Mouse (Mus musculus): ENCODE data around the gene Mob3b.

DNA sequence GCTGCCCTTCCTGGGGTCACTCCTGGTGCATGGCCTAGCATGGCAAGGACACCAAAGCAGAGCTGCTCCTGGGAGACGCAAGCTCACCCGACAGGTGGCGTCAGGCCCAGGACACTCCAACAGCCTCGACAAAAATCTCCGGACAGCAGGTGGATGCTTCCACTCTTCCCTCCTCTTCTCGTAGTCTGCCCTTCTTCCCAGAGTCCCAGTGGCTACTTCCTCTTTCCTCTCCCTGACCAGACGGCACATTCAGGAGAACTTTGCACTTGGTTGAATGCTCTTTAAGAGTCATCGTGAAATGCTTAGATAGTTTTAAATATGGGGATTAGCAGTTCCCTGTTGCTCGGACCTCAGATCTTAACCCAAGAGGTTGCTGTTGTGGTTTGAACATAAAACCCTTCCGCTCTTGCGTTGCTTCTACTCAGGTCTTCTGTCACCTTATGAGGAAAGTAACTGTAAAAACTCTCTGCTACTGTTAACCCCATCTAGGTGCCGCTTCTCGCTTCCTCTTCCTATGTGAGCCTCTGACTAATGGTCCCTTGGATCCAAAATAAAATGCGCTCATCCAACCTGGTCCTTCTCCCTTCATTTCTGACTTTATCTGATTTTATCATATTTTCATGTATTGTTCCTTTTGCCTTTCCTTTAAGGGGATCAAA is 52.0 kb downstream of the Mob3b start:
- TF ChIP-seq POLR2A (IDR thresholded peaks at IDR 0.05; ENCODE audit: extremely low read depth, insufficient read depth, low read length): no peak
- no peak for TF ChIP-seq CTCF (IDR thresholded peaks at IDR 0.05; ENCODE audit: extremely low read depth, insufficient read depth, low read length)
